Mouse (Mus musculus): Measurements from ENCODE around the gene Rab1a. TPM values are rescaled to one million over a fixed set of nuclear protein-coding genes. Genes with fewer than 3 reads are reported as not detected.
"Not testable (repeated sequence)": the region's sequence is repeated elsewhere in the genome, so short reads cannot be mapped to it uniquely, and the experiment has no call there.

Gene Rab1a
- 271 and 302 TPM in 2 replicates for polyA plus RNA-seq (2016; fragmentation: Nextera tagmentation; extraction: Ambion mirVana)

DNA sequence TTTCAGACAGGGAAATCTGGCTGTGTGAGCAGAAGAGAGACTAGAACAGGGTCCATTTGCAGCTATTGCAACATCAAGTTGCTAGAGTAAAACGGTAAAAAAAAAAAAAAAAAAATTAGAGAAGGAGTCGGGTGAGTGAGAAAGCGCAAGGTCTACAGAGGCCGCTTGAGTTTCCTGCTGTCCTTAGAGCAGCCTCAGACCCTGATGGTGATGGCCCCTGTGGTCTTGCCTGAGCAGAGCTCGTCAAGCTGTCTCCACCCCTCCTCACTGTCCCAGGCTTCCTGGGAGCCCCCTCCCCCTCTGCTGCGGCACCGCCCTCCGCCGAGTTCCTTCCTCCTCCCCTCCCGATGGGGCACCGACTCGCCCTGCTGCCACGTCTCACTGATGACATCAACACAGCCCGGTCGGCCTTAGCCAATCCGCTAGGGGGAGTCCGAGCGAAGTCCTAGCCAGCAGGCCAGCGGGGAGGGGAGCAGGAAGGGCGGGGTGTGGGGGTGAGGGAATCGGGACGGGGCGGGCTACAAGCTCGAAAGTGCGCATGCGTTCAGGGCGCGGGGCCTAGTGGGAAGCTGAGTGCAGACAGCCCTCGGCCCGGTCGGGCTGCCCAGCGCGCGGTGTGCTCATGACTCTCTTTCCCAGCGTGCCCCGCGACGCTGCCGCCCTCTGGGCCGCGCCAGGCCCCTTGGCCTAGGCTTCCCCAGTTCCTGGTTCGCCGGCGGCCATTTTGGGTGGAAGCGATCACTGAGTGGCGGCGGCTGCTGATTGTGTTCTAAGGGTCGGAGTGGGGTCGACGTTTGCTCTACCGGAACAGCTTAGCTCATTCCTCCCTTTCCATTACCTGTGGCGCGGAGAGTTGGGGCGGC is at the start of gene Rab1a:
Gene Rab1a (plus strand): TSS at position 720 of the 863 bp plus-strand sequence.
- Histone ChIP-seq H3K9ac (peak within 1 kb of the TSS; percentile 97), H3K4me2 (replicated peaks) (peak within 1 kb of the TSS; percentile 69), H3K4me3 (peak within 1 kb of the TSS; percentile 98), H3K27ac (peak within 1 kb of the TSS; percentile 98), H3K9me3 (replicated peaks) (no peaks in the 10 kb centered on the region), H3K27me3 (no peaks in the 10 kb centered on the region), H3K36me3 (no peaks in the 10 kb centered on the region), H3K4me1 (peaks cover 29% of the 10 kb centered on the region)
- peak; percentile 99 for ATAC-seq (ENCODE audit: low FRiP score)
- 2% methylated on average over 45 of the region's 54 CpGs for WGBS

DNA sequence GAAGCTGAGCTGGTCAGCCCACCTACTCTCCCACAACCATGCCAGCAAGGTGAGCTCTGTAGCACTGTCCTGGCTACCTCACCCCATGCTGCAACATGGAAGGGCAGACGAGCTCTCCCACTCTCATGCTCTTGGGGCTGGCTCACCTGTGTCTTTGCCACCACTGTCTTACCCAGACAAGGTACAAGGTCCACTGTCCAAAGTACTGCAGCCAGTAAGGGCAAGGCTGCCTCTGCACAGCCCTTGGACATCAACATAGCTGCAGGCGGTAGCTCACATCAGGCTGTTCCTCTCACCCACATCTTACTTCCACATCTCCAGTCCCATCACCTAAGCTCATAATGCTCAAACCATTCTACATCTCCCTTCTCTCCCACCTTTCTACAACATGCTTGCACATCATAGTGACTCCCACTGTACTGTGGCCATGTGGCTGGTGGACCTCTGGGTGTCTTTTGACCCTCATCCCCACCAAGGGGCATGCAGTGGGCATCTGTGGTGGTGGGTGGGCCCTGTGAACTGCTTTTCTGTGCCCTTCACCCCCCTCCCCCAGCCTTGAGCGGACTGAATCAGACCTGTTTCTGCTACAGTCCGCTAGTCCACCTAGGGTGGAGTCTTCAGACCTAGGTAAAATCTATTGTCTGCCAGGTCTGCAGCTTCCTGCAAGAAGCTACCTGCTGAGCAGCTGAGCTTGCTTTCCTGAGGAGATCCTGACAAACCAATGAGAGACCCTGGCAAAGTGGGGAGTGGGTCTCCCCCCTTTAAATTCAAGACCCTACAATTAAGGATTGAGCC is 48.9 kb upstream of the Rab1a start:
- 90% methylated on average over 4 of the region's 4 CpGs for WGBS
- Histone ChIP-seq H3K27ac (no peak overlapping the region), H3K27me3 (no peaks in the 10 kb centered on the region), H3K4me1 (no peaks in the 10 kb centered on the region), H3K36me3 (no peaks in the 10 kb centered on the region), H3K9me3 (replicated peaks) (no peaks in the 10 kb centered on the region), H3K4me2 (replicated peaks) (no peak overlapping the region), H3K4me3 (no peak overlapping the region), H3K9ac (no peak overlapping the region)
- ATAC-seq (ENCODE audit: low FRiP score): no peak

GRCm38 (mm10) chr11:20153542-20153941 is 47.7 kb upstream of the Rab1a start:
- H3K27ac ChIP-seq: not testable (repeated sequence)
- WGBS: 94% methylated on average over 5 of the region's 5 CpGs

GRCm38 (mm10) chr11:20158879-20159278 is 42.4 kb upstream of the Rab1a start:
- no peak overlapping the region for H3K27ac ChIP-seq
- H3K36me3 ChIP-seq: no peaks in the 10 kb centered on the region
- no peak overlapping the region for H3K4me2 ChIP-seq (replicated peaks)
- no peaks in the 10 kb centered on the region for H3K9me3 ChIP-seq (replicated peaks)
- no peaks in the 10 kb centered on the region for H3K4me1 ChIP-seq
- no peak overlapping the region for H3K9ac ChIP-seq
- no peak for ATAC-seq (ENCODE audit: low FRiP score)
- no peak overlapping the region for H3K4me3 ChIP-seq
- no peaks in the 10 kb centered on the region for H3K27me3 ChIP-seq

More at GRCm38 (mm10) chr11:20153542-20153941, 47.7 kb upstream of the Rab1a start:
- not testable (repeated sequence) for H3K9ac ChIP-seq; H3K27me3 ChIP-seq; H3K4me1 ChIP-seq; H3K4me2 ChIP-seq (replicated peaks); H3K36me3 ChIP-seq; ATAC-seq (ENCODE audit: low FRiP score); H3K4me3 ChIP-seq; H3K9me3 ChIP-seq (replicated peaks)

DNA sequence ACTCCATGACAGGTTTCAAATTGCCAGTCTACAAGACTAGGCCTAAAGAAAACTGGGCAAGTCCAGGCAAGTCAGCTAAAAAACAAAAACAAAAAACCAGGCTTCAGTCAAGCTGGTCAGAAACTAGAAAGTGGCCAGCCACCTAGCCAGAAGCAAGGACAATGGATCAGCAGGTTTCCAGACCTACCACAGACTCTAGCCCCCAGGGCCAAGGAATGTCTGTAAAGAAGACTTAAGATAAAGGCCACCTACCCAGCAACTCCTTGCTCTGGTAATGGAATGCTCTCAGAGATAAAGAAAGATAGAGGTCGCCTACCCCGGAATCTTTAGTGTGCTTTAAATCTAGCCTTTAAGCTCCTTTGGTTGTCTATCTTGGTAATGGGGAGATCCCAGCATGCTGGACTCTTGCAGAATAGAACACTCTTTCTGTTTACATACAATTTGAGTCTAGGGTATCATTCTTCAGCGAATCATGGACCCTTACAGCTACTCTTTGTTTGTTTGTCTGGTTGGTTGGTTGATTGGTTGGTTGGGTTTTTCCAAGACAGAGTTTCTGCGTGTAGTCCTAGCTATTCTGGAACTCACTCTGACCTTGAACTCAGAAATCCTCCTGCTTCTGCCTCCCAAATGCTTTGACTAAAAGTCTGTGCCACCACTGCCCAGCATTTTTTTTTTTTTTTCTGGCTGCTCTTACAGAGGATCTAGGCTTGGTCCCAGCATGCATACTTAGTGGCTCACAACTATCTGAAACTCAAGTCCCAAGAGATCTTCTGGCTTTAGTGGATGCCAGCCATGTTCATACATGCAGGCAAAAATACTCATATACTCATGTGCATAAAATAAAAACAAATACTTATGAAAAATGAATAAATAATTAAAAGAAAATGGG is 36.0 kb upstream of the Rab1a start:
- Histone ChIP-seq H3K4me1 (no peaks in the 10 kb centered on the region), H3K4me3 (no peak overlapping the region), H3K36me3 (no peaks in the 10 kb centered on the region), H3K4me2 (replicated peaks) (no peak overlapping the region), H3K9me3 (replicated peaks) (no peaks in the 10 kb centered on the region), H3K27ac (no peak overlapping the region), H3K27me3 (no peaks in the 10 kb centered on the region), H3K9ac (no peak overlapping the region)
- no peak for ATAC-seq (ENCODE audit: low FRiP score)
- WGBS: 62% methylated on average over 4 of the region's 4 CpGs

DNA sequence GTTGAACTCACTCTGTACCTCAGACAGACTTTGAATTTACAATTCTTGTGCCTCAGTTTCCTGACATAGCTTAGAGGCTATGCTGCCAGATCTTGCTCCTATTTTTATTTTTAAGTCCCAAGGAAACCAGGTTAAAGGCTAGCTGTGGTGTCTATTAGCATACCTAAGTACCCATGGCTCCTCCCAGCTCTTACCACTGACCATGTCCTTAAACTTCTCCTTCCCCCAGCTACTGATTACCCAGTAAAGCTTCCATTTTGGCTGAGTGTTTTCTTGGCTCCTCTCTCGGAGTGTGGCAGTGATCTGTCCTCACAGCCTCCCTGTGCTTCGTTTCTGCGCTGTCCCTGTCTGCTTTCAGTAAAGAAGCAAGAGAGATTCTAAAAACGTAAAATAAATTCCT is 35.2 kb upstream of the Rab1a start:
- no peak overlapping the region for H3K4me3 ChIP-seq
- H3K27ac ChIP-seq: no peak overlapping the region
- no peak overlapping the region for H3K4me2 ChIP-seq (replicated peaks)
- H3K36me3 ChIP-seq: no peaks in the 10 kb centered on the region
- no peaks in the 10 kb centered on the region for H3K9me3 ChIP-seq (replicated peaks)
- no peaks in the 10 kb centered on the region for H3K4me1 ChIP-seq
- no peaks in the 10 kb centered on the region for H3K27me3 ChIP-seq
- ATAC-seq (ENCODE audit: low FRiP score): no peak
- 93% methylated on average over 4 of the region's 4 CpGs for WGBS
- no peak overlapping the region for H3K9ac ChIP-seq

DNA sequence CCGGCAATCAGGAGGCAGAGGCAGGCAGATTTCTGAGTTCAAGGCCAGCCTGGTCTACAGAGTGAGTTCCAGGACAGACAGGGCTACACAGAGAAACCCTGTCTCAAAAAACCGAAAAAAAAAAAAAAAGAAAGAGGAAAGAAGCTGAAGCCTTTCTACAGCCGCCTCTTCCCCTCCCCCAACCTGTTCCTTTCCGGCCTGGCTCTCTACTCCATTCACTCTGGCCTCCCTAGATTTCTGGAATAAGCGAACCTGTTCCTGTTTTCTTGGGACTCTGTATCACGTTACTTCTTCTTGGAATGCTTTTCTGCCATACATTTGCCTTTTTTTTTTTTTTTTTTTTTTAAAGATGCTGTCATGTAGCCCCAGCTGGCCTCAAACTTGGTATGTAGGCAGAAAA is 34.8 kb upstream of the Rab1a start:
- not testable (repeated sequence) for H3K27ac ChIP-seq; H3K4me2 ChIP-seq (replicated peaks); H3K9ac ChIP-seq; ATAC-seq (ENCODE audit: low FRiP score); H3K4me3 ChIP-seq; H3K27me3 ChIP-seq; H3K36me3 ChIP-seq; H3K4me1 ChIP-seq; H3K9me3 ChIP-seq (replicated peaks)
- WGBS: 72% methylated on average over 6 of the region's 6 CpGs

DNA sequence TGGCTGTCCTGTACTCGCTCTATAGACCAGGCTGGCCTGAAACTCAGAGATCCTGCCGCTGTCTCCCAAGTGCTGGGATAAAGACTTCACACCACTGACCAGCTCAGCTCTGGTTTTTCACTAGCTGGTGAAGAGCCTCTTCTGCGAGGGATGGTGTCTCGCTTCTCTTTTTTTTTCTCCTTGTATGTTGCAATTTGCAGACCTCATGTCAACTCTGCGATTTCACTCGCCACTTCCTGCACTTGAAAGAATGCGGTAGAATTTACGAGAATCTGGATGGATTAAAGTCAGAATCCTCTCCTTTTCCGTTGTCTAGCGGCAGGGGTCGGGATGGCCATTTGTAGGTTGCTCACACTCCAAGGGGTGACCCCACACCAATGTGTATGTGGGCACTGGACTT is 32.3 kb upstream of the Rab1a start:
- Histone ChIP-seq H3K4me2 (replicated peaks) (no peak overlapping the region), H3K4me3 (no peak overlapping the region), H3K36me3 (no peaks in the 10 kb centered on the region), H3K9ac (no peak overlapping the region), H3K27ac (no peak overlapping the region), H3K27me3 (no peaks in the 10 kb centered on the region), H3K4me1 (no peaks in the 10 kb centered on the region), H3K9me3 (replicated peaks) (no peaks in the 10 kb centered on the region)
- 92% methylated on average over 11 of the region's 11 CpGs for WGBS
- no peak for ATAC-seq (ENCODE audit: low FRiP score)

DNA sequence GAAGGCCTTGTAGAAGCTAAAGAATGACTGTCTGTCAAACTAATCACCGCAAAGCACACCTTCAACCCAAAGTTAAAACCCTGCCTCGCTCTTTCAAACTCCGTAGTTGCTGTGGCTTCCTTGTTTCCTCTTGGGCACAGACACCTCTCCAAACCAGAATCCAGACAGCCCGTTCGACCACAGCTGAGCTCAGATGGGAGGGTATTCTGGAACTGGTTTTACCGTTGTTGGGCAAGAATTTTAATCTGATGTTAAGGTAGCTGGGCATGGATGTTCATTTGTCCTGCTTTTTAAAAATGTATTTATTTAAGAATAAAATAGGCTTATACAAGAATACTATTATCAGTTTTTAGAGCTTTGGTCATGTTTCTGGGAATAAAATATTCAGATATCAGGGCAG is 14.0 kb upstream of the Rab1a start:
- no peaks in the 10 kb centered on the region for H3K4me1 ChIP-seq
- no peak overlapping the region for H3K27ac ChIP-seq
- H3K4me2 ChIP-seq (replicated peaks): no peak overlapping the region
- no peak overlapping the region for H3K4me3 ChIP-seq
- no peaks in the 10 kb centered on the region for H3K36me3 ChIP-seq
- 81% methylated on average over 6 of the region's 6 CpGs for WGBS
- ATAC-seq (ENCODE audit: low FRiP score): no peak
- H3K9me3 ChIP-seq (replicated peaks): peaks cover 4% of the 10 kb centered on the region; the same call in 1 of the 2 replicates
- H3K9ac ChIP-seq: no peak overlapping the region
- no peaks in the 10 kb centered on the region for H3K27me3 ChIP-seq

GRCm38 (mm10) chr11:20193100-20193736 is 8.0 kb upstream of the Rab1a start:
- H3K9ac ChIP-seq: no peak overlapping the region
- H3K4me2 ChIP-seq (replicated peaks): no peak overlapping the region
- no peak for ATAC-seq (ENCODE audit: low FRiP score)
- H3K4me3 ChIP-seq: no peak overlapping the region
- H3K27me3 ChIP-seq: no peaks in the 10 kb centered on the region
- H3K27ac ChIP-seq: no peak overlapping the region
- H3K36me3 ChIP-seq: no peaks in the 10 kb centered on the region
- H3K9me3 ChIP-seq (replicated peaks): no peaks in the 10 kb centered on the region
- 95% methylated on average over 4 of the region's 4 CpGs for WGBS
- no peaks in the 10 kb centered on the region for H3K4me1 ChIP-seq

DNA sequence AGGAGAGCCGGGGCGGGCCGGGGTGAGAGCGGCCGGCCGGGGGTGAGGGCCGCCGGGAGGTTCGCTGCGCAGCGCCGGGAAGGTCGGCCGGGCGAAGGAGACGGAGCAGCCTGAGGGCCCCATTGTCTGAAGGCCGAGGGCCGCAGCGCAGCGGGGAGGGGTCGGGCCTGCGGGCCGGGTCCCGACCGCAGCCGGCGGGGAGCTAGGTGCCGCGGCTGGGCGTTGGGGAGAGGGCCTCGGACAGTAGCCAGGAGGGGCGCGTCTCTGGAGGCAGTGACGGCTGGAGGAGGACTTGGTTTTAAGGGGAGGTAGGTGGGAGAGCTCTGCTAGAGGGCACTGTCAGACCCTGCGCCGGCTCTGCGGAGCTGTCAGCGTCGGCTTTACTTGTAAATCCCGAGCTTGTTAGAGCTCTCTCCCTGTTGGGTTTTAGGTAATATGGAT is 449 bp downstream of the Rab1a start:
- Histone ChIP-seq H3K9ac (peak overlapping the region; percentile 97), H3K4me2 (replicated peaks) (peak overlapping the region; percentile 69), H3K4me1 (peaks cover 33% of the 10 kb centered on the region), H3K27me3 (no peaks in the 10 kb centered on the region), H3K4me3 (peak overlapping the region; percentile 98), H3K27ac (peak overlapping the region; percentile 98), H3K9me3 (replicated peaks) (no peaks in the 10 kb centered on the region), H3K36me3 (no peaks in the 10 kb centered on the region)
- ATAC-seq (ENCODE audit: low FRiP score): peak; percentile 34
- WGBS: under 1% methylated on average over 40 of the region's 40 CpGs

All from hindbrain, embryonic 12.5 days (tissue).